Mouse (Mus musculus) small intestine, adult 2 months (tissue): ENCODE results near the gene Ap3b2.

Source experiments
- CTCF ChIP-seq: fragments of 200-500 bp; IDR thresholded peaks from 2 replicates; pipeline ENCODE4 v1.5.1; 2012; ENCODE audit warnings: low read depth, mild to moderate bottlenecking, control low read depth, inconsistent platforms, low read length, moderate library complexity, mixed read lengths; ENCODE audit not compliant: insufficient replicate concordance, insufficient read length; ENCODE audit errors: extremely low read depth
- POLR2A ChIP-seq: fragments of 200-500 bp; IDR thresholded peaks from 2 replicates; pipeline ENCODE4 v1.6.1; 2012; ENCODE audit warnings: low read depth, mild to moderate bottlenecking, control low read depth, inconsistent platforms, low read length, moderate library complexity

DNA sequence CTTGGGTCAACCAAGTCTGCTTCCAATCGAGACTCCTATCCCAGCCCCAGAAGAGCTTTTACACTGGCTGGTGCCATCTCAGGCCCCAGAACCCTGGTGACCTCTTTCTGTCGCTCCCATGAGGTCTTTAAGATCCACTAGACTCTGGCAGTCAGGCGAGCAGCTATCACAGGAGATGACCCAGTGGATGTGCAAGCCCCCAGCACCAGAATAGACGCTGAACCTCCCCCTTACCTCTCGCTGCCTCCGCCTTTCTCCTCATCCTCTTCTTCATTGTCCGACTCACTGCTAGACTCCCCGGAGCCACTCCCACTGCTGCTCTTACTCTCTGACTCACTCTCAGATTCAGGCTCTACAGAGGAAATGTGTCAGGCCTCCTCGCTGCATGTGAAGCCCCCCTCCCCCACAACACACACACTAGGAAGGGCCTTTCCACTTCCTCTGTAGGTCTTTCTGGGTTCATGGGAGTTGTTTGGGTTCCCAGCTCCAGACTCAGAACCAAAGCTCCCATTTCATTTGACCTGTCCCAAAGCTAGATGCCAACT is 28.7 kb downstream of the Ap3b2 start:
- no peak for TF ChIP-seq CTCF
- no peak for TF ChIP-seq POLR2A
